Mouse (Mus musculus) spleen, adult 18-20 months (tissue): ENCODE measurements at regions not wholly inside any gene's neighbourhood (a gene's known extent, or its start where the extent isn't known, plus 50 kb on each side); places are given as distances from the start of the nearest gene placed in this dataset.

Experiments
- DNase-seq, 2 experiments: peaks; one replicate each; pipeline ENCODE4 v3.0.0; 2022; ENCODE audit warnings: mixed read lengths in 2 of 2

GRCm38 (mm10) chrX:14592793-14593192 is 381.8 kb downstream of the H2al1n start:
- DNase-seq, result no peak

GRCm38 (mm10) chrX:14596799-14597198 is 385.9 kb downstream of the H2al1n start:
- no peak for DNase-seq

GRCm38 (mm10) chrX:14601916-14602315 is 391.0 kb downstream of the H2al1n start:
- DNase-seq, result no peak

- no peak for DNase-seq
These were observed 398.2 kb downstream of the H2al1n start for GRCm38 (mm10) chrX:14609196-14609595.

- peak in 1 of 2 experiments; percentile 1 for DNase-seq
These were observed 417.4 kb downstream of the H2al1n start for GRCm38 (mm10) chrX:14628267-14628901.

GRCm38 (mm10) chrX:14639378-14639777 is 428.4 kb downstream of the H2al1n start:
- no peak for DNase-seq

GRCm38 (mm10) chrX:14664852-14665251 is 453.9 kb downstream of the H2al1n start:
- no peak for DNase-seq

GRCm38 (mm10) chrX:14696375-14696774 is 485.4 kb downstream of the H2al1n start:
- DNase-seq, result no peak

- no peak for DNase-seq
These were observed 528.1 kb downstream of the H2al1n start for GRCm38 (mm10) chrX:14738999-14739398.
